Mouse (Mus musculus) megakaryocyte, embryonic 14.5 days (primary cell): ENCODE measurements at regions not wholly inside any gene's neighbourhood (a gene's known extent, or its start where the extent isn't known, plus 50 kb on each side); places are given as distances from the start of the nearest gene placed in this dataset.

ENCODE experiments used
- FLI1 ChIP-seq: IDR thresholded peaks from 2 replicates; pipeline ENCODE4 v1.6.1; 2012; ENCODE audit warnings: low read length, inconsistent platforms, mixed read lengths
- GATA1 ChIP-seq: IDR thresholded peaks from 3 replicates; pipeline ENCODE4 v1.6.1; 2012; ENCODE audit warnings: mixed read lengths, low read length, inconsistent platforms, borderline replicate concordance

- TF ChIP-seq GATA1 (no peak), FLI1 (no peak)
Measured at GRCm38 (mm10) chr10:45986341-45986740, 408.7 kb downstream of the Hace1 start.
